ENCODE assay signal across 19 mouse cellular contexts in genomic region chr14:101229068-101229467, GRCm38 (mm10). TPM values are rescaled to one million over a fixed set of nuclear protein-coding genes. Genes with fewer than 3 reads are reported as not detected.
DNase-seq lines count a peak whose midpoint lies in the region; ATAC-seq and TF ChIP-seq lines count a peak whose summit lies in the region.
"Had no signal": no experiment of that assay in that cellular context is flagged by ENCODE, and none has a peak within 500 bp of the region (broad histone marks: within the 10 kb centered on the region; RNA-seq: fewer than 3 reads in every experiment).

No protein-coding gene starts in this region.

- no peaks in the 10 kb centered on the region for H3K9me3 ChIP-seq in embryonic facial prominence, embryonic 14.5 days (ENCODE audit: control insufficient read depth, low read length)
- H3K9me3 ChIP-seq in embryonic facial prominence, embryonic 10.5 days, result no peaks in the 10 kb centered on the region
- H3K9me3 ChIP-seq in midbrain, embryonic 15.5 days, result no peaks in the 10 kb centered on the region
- no peaks in the 10 kb centered on the region for H3K9me3 ChIP-seq in stomach, postnatal 0 days (ENCODE audit: control insufficient read depth, low read length)
- H3K9me3 ChIP-seq: embryonic facial prominence, embryonic 12.5 days; heart, embryonic 13.5 days; liver, embryonic 13.5 days had no signal

- no peaks in the 10 kb centered on the region for H3K4me1 ChIP-seq in embryonic facial prominence, embryonic 14.5 days (ENCODE audit: control insufficient read depth, insufficient read depth, low read length)
- H3K4me1 ChIP-seq in embryonic facial prominence, embryonic 10.5 days, result no peaks in the 10 kb centered on the region
- 0 out of 2 replicates have a peak, but pooled peaks cover 3% of the 10 kb centered on the region for H3K4me1 ChIP-seq in midbrain, embryonic 15.5 days
- no peaks in the 10 kb centered on the region for H3K4me1 ChIP-seq in stomach, postnatal 0 days (replicated peaks; ENCODE audit: control insufficient read depth, insufficient read depth)
- H3K4me1 ChIP-seq: embryonic facial prominence, embryonic 12.5 days; liver, embryonic 13.5 days had no signal

- peak; percentile 77 for DNase-seq in embryonic facial prominence, embryonic 14.5 days (ENCODE audit: low spot score)
- DNase-seq in embryonic facial prominence, embryonic 10.5 days (ENCODE audit: low spot score), result no peak
- DNase-seq in layer of hippocampus, adult 11-12 months (ENCODE audit: low spot score), result peak; percentile 5
- no peak for DNase-seq in layer of hippocampus, adult 9-10 months (ENCODE audit: low spot score)
- DNase-seq in retina, embryonic 14.5 days (ENCODE audit: low spot score), result peak; percentile 16
- no peak for DNase-seq in retina, postnatal 1 day
- no peak for DNase-seq in stomach, postnatal 0 days (ENCODE audit: low spot score)
- DNase-seq: adrenal gland, postnatal 14 days; heart, postnatal 4 days; kidney, adult 2 months; kidney, postnatal 4 days; liver, embryonic 13.5 days; thymus, adult 2 months had no signal

- no peak overlapping the region for H3K27ac ChIP-seq in embryonic facial prominence, embryonic 14.5 days (replicated peaks; ENCODE audit: low read depth, low read length)
- H3K27ac ChIP-seq in embryonic facial prominence, embryonic 10.5 days (replicated peaks), result no peak overlapping the region
- no peak overlapping the region for H3K27ac ChIP-seq in midbrain, embryonic 15.5 days
- H3K27ac ChIP-seq in stomach, postnatal 0 days (replicated peaks), result no peak overlapping the region
- H3K27ac ChIP-seq: embryonic facial prominence, embryonic 12.5 days; heart, embryonic 13.5 days; liver, embryonic 13.5 days had no signal

- no peak for ATAC-seq in embryonic facial prominence, embryonic 14.5 days (ENCODE audit: low read depth)
- peak; percentile 92 for ATAC-seq in midbrain, embryonic 15.5 days (replicated peaks)
- ATAC-seq in stomach, postnatal 0 days (ENCODE audit: low FRiP score, low TSS enrichment), result no peak

- WGBS in embryonic facial prominence, embryonic 14.5 days, result 43% methylated on average over 4 of the region's 4 CpGs
- 64% methylated on average over 4 of the region's 4 CpGs for WGBS in embryonic facial prominence, embryonic 10.5 days
- WGBS in midbrain, embryonic 15.5 days, result 15% methylated on average over 4 of the region's 4 CpGs
- WGBS in stomach, postnatal 0 days, result 62% methylated on average over 4 of the region's 4 CpGs

- TF ChIP-seq EP300 in stomach, postnatal 0 days (optimal IDR thresholded peaks at IDR 0.05), result no peak

- no peak overlapping the region for H3K9ac ChIP-seq in embryonic facial prominence, embryonic 14.5 days (ENCODE audit: low read depth, low read length)
- no peak overlapping the region for H3K9ac ChIP-seq in midbrain, embryonic 15.5 days
- H3K9ac ChIP-seq in stomach, postnatal 0 days (ENCODE audit: low read length), result no peak overlapping the region
- H3K9ac ChIP-seq: embryonic facial prominence, embryonic 12.5 days; heart, embryonic 13.5 days; liver, embryonic 13.5 days had no signal

- TF ChIP-seq CTCF in stomach, postnatal 0 days (IDR thresholded peaks at IDR 0.05; ENCODE audit: low read depth), result no peak

- H3K36me3 ChIP-seq in embryonic facial prominence, embryonic 14.5 days (ENCODE audit: control insufficient read depth, insufficient read depth, low read length), result no peaks in the 10 kb centered on the region
- H3K36me3 ChIP-seq in embryonic facial prominence, embryonic 10.5 days (replicated peaks), result no peaks in the 10 kb centered on the region
- H3K36me3 ChIP-seq in midbrain, embryonic 15.5 days (replicated peaks), result no peaks in the 10 kb centered on the region
- H3K36me3 ChIP-seq in stomach, postnatal 0 days (ENCODE audit: control insufficient read depth, insufficient read depth, low read length), result no peaks in the 10 kb centered on the region
- H3K36me3 ChIP-seq: embryonic facial prominence, embryonic 12.5 days; heart, embryonic 13.5 days; liver, embryonic 13.5 days had no signal

- H3K27me3 ChIP-seq in embryonic facial prominence, embryonic 14.5 days (replicated peaks; ENCODE audit: control insufficient read depth, insufficient read depth, low read length), result no peaks in the 10 kb centered on the region
- no peaks in the 10 kb centered on the region for H3K27me3 ChIP-seq in embryonic facial prominence, embryonic 10.5 days (replicated peaks; ENCODE audit: low read depth, poor library complexity, severe bottlenecking)
- no peaks in the 10 kb centered on the region for H3K27me3 ChIP-seq in midbrain, embryonic 15.5 days (replicated peaks)
- no peaks in the 10 kb centered on the region for H3K27me3 ChIP-seq in stomach, postnatal 0 days (ENCODE audit: control insufficient read depth, insufficient read depth, low read length)
- H3K27me3 ChIP-seq: embryonic facial prominence, embryonic 12.5 days; heart, embryonic 13.5 days; liver, embryonic 13.5 days had no signal

- no peak overlapping the region for H3K4me2 ChIP-seq in embryonic facial prominence, embryonic 14.5 days (ENCODE audit: low read depth, low read length)
- no peak overlapping the region for H3K4me2 ChIP-seq in midbrain, embryonic 15.5 days
- no peak overlapping the region for H3K4me2 ChIP-seq in stomach, postnatal 0 days (replicated peaks; ENCODE audit: low read depth)
- H3K4me2 ChIP-seq: embryonic facial prominence, embryonic 12.5 days; heart, embryonic 13.5 days; liver, embryonic 13.5 days had no signal

- no peak overlapping the region for H3K4me3 ChIP-seq in embryonic facial prominence, embryonic 14.5 days (ENCODE audit: low read depth, low read length)
- no peak overlapping the region for H3K4me3 ChIP-seq in embryonic facial prominence, embryonic 10.5 days
- no peak overlapping the region for H3K4me3 ChIP-seq in midbrain, embryonic 15.5 days
- H3K4me3 ChIP-seq in stomach, postnatal 0 days (ENCODE audit: low read depth, low read length), result no peak overlapping the region
- H3K4me3 ChIP-seq: embryonic facial prominence, embryonic 12.5 days; heart, embryonic 13.5 days; liver, embryonic 13.5 days; myocyte had no signal

RNA-seq across cellular contexts. Expression of gene Prr30, which starts 28.9 kb away (rescaled TPM):
- not detected in 2 replicates for polyA plus RNA-seq in embryonic facial prominence, embryonic 14.5 days (2014; fragmentation: Nextera tagmentation; extraction: Ambion mirVana)
- polyA plus RNA-seq in embryonic facial prominence, embryonic 10.5 days (2016; fragmentation: Nextera tagmentation; extraction: Ambion mirVana), result not detected in 2 replicates
- not detected in 2 replicates for polyA plus RNA-seq in midbrain, embryonic 15.5 days (2015; fragmentation: Nextera tagmentation; extraction: Ambion mirVana)
- polyA plus RNA-seq in stomach, postnatal 0 days (2015; fragmentation: Nextera tagmentation; extraction: Ambion mirVana), result not detected in 2 replicates
- polyA plus RNA-seq: embryonic facial prominence, embryonic 12.5 days; heart, embryonic 13.5 days; liver, embryonic 13.5 days; lung, embryonic 16.5 days; myocyte; small intestine, adult 2 months had no signal

Comparison
In these comparisons a context has a peak if more than half of its experiments do, and no peak if none do; other contexts are left out.
1. DNase-seq: peak in embryonic facial prominence, embryonic 14.5 days (single experiment), layer of hippocampus, adult 11-12 months (single experiment) and retina, embryonic 14.5 days (single experiment); none in embryonic facial prominence, embryonic 10.5 days (single experiment), layer of hippocampus, adult 9-10 months (single experiment), retina, postnatal 1 day (single experiment) and stomach, postnatal 0 days (single experiment).